Mouse (Mus musculus): ENCODE results near the gene Lypd5.

DNA sequence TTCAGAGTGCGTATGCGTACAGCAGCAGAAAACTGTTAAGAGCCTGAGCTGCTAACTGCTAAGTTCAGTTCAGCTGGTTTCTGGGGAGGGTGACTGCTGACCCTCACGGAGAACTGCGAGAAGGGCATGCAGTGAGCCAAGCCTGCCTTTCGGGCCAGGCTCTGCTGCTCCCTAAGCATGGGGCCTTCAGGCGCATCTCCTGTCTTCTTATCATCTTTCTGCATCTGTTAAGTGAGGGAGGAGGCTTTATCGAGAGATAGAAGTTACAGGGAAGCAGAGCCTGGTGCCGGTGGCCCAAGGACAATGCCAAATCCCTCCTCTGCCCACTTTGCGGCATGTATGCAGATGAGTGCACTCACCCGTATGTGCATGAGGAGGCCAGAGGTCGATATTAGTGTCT is 47.8 kb downstream of the Lypd5 start:
- TF ChIP-seq GATA1 (IDR thresholded peaks at IDR 0.05; ENCODE audit: borderline replicate concordance, low read length) (no peak), FLI1 (IDR thresholded peaks at IDR 0.05; ENCODE audit: low read length) (no peak)
